Mouse (Mus musculus): ENCODE measurements around the gene Lrrc8d. TPM values are rescaled to one million over a fixed set of nuclear protein-coding genes. Genes with fewer than 3 reads are reported as not detected.

Lrrc8d gene
- total RNA-seq (2021) = 10 to 100 TPM; 47.7 to 48.8 TPM

DNA sequence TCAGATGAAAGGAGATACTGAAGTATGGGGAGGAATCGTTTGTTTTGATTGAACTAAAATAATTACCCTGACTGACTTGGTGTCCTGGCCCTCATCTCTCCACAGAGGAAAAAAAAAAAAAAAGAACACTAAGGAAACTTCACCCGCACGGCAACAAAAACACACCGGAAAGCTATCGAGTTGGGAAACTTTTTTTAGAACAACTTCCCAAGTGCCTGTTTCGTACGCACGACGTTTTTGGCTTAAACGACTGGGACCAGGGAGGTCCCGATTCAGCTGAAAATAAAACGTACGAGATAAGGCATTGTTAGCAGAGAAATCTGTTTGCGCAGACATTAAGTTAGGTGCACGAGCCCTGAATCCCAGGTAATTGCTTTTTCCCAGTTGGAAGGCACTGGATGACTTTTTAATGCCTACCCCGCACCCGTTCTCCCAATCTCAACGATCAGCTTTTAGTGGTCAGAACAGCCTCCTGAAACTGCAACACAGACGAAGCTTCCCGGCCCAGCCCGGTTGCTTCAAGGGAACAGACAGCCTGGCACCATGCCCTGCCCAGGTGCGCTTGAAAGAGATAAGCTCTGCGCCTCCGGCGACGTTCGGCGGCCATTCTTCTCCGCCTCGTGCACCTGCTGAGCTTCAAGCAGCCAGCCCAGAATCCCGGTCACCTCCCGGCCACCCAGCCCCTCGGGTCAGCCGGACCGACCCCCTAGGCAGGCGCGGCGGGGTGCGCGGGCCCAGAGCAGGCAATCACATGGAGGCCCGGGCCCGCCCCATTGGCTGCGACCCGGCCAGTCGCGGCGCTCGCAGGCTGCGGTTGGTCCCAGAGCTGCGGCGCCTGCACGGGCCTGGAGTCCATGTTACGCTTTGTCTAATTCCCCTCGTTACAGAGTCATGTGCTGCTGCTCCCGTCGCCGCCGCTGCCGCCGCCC lies at the start of gene Lrrc8d:
TSS of gene Lrrc8d (plus strand) at position 829 of the 929 bp plus-strand sequence.
- peak; percentile 88 to 90 for DNase-seq

DNA sequence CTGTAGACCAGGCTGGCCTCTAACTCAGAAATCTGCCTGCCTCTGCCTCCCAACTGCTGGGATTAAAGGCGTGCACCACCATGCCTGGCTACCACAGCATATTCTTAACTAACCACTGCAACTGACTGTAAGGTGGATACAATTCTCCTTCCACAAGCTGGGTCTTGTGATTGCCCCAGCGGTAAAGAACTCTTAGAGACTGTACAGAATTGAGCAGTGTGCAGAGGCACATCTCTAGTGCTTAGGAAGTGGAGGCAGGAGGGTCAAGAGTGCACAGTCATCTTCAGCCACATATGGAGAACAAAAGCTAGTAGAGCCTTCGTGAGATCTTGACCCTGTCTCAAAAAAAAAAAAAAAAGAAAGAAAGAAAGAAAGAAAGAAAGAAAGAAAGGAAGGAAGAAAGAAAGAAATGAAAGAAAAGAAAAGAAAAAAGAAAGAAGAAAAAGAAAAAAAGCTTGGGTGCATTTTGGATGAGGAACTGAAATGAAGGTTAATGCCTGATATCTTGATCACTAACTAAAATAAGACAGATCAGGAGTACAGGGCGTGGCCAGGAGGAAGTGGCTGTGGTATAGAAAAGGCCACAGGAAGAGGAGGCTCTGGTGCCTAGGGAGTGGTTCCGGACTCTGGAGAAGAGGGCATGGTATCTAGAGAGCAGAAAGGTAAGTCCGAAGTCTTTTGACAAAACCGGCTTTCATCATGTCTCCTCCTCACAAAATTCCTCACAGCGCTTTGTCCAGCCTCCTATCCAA lies 48.9 kb upstream of the Lrrc8d start:
- DNase-seq = no peak

DNA sequence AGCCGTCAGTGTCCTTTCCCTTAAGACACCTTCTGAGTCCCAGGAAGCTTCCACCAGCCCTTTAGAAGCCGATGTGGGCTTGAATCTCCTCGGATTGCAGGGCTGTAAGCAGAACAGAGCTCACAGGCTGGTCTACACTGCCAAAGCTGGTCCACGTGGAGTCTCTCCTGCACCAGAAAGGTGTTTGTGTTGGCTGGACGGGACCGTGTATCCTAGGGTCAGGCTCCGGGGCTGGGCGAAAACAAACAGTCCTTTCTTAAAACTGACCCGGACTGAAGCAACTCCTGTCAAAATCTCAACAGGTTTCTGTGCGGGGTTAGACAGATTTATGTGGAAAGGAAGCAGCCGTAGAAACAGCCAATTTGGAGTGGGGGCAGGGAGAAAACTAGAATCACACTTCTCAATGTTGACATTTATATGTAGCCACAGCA lies 48.2 kb upstream of the Lrrc8d start:
- DNase-seq = no peak

DNA sequence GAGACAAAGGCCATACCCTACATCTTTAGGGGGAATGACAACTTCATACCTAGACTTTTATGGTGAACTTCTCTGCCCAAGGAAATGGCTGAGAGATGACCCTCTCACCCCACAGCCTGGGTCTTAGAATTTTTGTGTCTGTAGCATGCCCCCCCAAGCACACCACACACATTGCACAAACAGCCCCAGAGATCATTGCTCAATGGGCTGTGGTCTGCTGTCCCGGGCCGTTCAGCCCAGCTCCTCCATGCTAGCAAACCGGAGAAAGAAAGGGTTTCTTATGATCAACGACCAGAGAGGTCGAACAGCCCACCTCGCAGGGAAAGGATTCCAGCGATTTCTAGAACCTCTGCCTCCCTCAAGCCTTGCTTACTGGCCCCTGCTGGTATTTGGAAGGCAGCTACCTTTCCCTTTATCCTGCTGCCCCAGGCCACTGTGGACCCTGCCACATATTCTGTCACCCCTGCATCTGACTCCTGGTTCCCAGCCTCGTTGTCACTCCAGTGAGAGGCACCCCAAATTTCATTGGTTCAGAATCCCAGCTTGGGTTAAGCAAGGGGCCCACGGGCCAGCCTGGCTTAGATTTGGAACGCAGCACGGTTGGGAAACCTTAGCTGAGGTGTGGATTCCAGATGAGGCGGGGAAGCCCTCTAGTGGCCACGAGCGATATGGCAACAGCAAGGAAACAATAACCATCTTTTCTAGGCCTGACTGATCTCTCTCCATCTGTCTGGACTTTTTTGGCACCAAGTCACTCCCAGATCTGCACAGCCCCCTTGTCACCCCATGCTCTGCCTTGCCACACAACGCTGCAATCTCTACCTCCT lies 45.3 kb upstream of the Lrrc8d start:
- peak; percentile 81 to 82 for DNase-seq

DNA sequence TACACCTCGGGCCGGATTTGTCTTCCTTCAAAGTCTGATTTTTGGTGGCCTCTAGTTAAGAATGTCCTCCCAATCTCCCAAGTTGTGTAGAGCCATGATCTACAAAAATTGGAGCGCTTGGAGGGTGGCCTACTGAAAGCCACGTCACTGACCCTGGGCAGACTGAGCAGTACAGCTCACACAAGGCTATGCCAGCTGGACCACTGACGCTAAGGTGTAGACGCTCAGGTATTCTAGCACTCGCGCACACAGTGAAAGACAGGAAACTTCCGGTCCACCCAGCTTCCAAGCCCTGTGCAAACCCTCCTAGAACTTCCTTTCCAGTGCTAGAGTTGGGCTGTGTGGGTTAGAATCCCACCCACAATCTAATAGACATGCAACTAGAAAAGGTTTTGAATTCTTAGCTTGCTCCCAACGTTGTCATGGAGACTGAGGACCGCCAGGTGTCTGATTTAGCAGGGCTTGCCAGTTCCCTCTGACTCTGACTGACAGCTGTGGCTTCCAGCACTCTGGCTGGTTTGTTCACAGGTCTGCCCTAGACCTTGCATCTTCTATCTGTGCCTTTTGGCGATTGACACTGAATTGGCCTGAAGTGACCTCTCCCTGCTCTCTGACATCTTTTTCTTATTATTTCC lies 44.6 kb upstream of the Lrrc8d start:
- peak; percentile 25 to 36 for DNase-seq

DNA sequence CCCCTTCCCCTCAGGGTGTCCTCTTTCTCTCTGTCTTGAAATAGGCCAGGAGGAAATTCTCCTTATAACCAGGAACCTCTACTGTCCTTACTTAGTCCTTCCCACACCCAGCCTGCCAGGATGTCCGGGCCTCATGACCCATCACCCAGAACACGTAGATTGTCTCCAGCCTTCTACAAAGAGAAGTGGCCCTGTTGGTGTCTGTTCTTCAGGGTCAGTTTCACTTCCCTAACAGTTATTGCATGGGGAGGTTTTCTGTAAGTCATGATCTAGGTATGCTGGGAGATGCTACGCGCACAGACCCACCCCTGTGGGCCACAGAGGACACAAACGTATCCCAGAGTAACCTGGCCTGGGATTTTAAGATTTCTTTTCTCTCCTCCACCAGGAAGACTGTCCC lies 37.9 kb upstream of the Lrrc8d start:
- DNase-seq = no peak

DNA sequence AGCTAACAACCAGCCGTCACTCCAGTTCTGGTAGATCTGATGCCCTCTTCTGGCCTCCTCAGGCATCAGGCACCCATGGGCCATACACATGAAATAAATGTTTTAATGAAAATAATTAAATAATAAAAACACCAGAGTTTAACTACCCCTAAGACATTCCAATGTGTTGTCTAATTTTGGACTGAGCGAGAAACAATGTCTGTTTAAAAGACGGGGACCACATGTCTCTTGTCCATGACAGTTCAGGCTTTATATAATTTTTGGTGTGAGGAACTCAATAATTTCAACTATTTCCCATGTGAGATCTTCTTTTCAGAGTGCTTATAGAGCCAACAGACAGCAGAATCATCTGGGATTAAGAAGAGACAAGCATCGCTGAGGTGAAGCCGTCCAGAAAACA lies 32.8 kb upstream of the Lrrc8d start:
- DNase-seq = no peak

DNA sequence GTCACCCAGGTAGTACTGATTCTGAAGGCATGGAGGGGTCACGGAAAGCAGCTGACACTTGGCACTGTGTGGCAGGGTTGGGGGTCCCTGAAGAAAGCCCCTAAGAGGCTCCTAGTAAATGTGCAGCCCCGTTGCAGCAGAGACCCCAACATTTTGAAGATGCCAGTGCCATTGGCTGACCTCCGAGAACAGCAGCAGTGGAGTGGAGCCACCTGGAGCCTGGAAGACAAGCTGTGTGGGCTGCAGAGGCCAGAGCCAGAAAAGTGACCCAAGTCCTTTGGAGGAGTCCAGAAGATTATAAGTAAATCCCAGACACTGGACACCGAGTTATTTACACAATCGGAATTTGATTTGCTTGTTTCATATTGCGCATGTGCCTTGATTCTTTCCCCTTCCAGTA lies 32.4 kb upstream of the Lrrc8d start:
- DNase-seq = no peak

DNA sequence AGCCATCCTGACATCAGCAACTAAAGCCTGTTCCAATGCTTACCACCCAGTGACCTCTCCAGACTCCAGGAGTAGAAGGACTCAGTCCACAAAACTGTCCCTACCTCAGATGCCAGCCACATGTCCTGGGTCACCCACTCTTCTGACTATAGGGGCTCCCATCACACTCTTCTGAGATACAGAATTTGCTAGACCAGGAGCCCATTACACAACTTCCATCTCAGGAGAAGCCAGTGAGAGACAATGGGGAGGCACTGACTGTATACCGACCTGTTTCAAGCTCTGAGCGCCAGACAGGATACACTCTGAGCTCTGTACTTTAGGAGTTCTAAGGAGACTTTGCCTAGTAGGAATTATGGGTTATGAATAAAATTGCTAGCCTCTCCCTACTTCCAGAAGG lies 30.7 kb upstream of the Lrrc8d start:
- DNase-seq = no peak

DNA sequence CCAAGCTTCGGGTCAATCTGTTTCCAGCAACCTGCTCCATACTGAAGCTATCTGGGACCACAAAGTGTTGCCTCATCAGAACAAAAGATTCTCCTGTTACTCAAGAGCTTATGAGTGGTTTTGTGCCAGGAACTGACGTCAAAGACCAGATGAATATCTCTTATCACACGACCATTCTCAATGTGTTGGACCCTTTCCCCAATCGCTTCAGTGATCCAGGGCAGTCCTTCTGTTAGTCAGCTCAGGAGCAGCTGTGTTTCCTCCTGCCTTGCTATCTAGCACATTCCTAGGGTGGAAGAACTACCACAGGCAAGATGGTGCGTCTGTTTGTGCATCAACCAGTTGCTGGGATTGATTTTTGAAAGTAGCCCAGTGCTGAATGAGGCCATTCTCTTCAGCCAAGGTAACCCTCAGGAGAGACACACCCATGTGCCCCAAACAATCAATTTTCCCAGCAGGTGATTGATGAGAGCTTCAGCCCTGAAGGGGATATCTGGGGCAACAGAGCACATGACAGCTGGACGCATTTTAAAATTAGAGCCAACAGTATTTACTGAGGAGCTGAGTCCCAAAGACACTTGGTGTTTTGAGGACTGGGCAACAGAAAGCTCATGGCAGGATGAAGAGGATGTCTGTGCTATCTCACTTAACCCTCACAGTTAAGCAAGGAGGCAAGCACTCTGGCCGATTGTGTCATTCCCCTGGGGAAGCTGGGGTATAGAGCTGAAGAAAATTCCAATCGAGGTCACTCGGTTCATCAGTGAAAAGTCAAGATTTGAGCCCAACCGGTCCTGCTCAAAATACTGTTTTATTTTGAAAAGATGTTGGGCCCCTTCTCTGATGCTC lies 30.0 kb upstream of the Lrrc8d start:
- peak in 1 of 2 experiments; percentile 15 for DNase-seq

DNA sequence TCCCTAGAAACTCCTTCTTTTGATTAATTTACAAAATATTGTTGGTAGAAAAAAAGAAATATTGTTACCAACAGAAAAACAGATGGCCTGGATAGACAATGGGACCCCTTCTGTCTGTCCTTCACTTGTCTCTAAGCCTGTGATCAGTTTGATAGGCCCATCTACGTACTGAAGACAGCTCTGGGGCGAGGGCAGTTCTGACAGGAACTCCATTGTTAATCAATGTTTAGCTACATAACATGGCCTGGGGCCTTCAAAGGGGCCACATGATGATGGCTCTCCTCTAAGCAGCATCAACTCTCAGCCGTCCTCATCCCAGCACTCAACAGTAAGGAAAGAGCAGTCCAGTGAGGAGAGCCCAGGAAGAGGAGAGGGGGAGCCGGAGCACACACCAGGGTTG lies 27.4 kb upstream of the Lrrc8d start:
- DNase-seq = no peak

DNA sequence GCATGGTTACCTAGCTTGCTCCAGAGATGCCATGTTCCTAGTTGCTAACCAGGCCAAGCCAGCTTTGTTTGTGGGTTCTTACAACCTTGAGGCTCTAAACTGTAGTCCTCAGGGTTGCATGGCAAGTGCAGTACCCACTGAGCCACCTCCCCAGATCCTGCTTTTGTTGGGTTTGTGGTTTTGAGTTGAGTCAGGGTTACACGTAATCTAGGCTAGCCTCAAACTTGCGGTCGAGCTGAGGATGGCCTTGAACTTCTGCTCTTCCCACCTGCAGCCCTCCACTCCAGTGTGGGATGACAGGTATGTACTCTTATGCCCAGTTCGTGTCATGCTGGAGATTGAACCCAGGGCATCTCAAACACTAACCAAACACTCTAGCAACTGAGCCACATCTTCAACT lies 24.3 kb upstream of the Lrrc8d start:
- DNase-seq = no peak

DNA sequence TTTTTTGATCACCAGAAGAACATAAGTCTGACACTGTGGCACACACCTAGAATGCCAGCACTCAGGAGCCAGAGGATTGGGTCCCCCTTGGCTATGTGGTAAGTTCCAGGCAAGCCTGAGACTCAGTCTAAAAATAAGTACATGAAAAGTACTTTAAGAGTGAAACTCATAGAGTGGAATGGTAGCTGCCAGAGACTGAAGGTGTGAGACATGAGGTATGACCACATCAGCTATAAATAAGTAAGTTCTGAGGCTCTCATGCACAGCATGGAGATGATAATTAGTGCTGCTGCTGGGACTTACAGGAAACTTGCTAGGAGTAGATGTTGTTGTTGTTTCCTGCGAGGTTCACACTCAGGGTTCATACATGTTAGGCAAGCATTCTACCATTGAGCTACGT lies 22.7 kb upstream of the Lrrc8d start:
- DNase-seq = no peak

DNA sequence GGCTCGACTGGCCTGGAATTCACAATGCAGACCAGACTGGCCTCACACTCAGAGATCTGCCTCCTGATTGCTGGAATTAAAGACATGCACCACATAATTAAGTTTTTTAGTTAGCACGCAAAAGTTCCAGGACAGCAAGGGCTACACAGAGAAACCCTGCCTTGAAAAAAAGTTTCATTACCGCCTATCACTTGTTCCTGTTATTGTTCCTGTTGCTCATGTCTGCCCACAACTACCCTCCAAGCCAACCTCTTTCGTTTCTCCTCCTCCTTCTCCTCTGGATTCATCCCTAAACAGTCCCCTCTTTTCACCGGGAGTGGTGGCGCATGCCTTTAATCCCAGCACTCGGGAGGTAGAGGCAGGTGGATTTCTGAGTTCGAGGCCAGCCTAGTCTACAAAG lies 21.5 kb upstream of the Lrrc8d start:
- DNase-seq = no peak

DNA sequence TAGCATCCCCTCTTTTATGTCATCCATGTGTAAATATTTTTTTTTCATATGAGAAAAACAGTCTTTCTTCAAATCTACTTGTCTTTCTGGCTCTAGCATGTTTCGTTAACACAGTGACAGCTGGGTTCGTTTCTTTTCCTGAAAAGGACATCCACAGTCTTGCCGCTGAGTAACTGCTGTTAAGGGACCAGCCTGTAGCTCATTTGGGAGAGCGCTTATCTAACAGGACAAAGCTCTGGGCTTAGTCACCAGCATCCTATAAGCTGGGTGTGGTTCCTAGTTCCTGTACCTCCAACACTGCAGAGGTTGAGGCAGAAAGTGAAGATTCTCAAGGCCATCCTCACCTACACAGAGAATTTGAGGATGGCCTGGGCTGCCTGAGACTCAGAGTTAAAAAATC lies 20.5 kb upstream of the Lrrc8d start:
- no peak for DNase-seq

DNA sequence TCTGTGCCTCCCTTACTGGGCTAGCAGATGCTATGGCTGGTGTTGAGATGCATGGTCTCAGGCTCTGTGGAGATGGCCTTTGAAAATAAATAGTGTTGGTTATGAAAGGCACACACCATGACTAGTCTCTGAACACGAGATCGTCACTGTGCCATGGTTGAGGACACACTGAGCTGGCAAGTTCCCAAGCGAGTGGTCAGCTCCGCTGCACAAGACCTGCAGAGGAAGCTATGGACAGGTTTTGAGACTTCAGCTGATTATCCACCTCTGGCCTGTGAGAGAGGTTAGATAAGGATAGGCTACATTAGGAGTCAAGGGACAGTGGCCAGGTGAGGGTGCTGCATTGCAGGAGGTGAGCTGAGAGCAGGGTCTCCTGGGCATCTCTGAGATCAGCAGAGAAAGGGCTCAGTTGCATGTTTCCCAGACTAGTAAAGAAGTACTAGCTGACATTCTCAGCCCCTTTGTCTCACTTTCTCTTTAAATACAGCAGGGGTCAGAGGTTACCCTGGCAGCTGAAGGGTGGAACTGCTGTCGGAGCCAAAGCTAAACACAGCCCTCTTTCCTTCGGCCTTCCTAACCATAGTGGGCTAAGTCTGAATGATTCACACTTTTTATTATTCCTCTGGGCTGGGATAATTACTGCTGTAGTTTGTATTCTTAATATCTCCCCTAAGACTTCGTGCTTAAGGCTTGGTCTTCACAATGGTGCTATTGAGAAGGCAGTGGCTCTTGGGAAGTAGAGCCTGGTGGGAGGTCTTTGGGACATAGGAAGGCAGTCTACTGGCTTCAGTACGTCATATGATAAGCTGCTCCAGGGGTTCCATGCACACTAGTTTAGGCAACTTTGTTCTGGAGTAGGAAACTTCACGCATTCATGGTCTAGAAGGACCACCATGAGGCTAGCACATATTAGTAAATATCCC lies 19.6 kb upstream of the Lrrc8d start:
- DNase-seq = no peak

DNA sequence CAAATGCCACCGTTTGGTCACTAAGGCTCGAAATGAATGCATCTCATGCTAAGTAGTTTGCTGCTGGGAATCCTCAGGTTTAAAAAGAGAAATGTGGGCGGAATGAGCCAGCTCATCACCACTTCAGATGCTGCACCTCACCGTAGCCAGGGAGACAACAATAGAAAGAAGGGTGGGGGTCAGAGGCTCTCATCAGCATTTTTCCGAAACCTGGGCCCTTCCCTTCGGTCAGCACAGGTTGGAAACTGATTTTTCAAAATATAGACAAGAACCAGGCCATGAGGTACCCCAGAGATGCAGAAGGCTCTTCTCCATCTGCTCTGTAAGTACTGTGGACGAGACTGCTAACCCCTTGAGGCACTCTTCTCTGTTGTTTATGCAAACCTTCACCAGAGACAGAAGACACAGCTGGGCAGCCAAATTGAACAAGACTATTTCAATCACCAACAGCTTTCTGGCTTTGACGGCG lies 17.6 kb upstream of the Lrrc8d start:
- no peak for DNase-seq

DNA sequence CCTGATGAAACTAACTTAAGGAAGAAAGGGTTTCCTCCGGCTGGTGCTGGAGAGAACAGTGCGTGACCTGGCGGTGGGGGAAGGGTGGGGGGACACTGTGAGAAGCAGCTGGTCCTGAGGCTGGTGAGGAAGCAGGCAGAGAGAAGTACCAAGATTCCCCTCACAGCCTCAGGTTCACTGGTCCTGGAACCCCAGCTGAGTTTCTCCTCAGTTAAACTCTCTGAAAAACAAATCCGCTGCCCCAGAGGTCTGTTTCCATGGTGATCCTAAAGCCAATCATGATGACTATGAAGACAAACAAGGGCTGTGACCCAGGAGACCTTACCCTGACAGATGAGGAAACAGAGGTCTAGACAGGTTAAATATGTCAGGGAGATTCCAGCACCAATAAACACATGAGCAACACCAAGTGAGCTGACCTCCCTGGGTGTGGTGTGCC lies 15.8 kb upstream of the Lrrc8d start:
- DNase-seq = no peak

DNA sequence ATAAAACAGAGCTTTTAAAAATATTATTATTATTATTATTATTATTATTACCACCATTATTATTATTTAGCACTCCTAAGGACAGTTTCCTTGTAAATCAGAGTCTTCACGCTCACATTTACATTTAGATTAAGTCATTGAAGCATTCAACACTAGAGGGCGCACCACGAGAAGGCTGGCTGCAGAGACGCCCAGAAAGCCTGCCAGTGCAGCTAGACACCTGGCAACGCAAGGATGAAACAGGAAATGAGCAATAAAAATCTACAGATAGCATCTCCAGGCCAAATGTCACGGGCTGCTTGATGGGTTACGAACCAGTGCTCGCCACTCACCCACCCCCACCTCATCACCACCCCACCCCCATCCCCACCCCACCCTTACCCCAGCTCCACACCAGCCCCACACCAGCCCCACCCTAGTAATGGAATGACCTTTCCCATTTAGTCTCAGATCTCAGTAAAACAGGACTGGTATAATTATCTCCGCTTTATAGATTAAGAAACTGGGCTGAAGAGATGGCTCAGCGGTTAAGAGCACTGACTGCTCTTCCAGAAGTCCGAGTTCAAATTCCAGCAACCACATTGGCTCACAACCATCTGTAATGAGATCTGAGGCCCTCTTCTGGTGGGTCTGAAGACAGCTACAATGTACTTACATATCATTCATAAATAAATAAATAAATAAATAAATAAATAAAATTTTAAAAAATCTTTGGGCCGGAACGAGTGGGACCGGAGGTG lies 14.7 kb upstream of the Lrrc8d start:
- DNase-seq = peak; percentile 58 to 69
